ENCODE assay signal across 13 mouse cellular contexts in genomic region chr2:73142832-73143470, GRCm38 (mm10).
DNase-seq lines count a peak whose midpoint lies in the region; ATAC-seq lines count a peak whose summit lies in the region.
"Had no signal": no experiment of that assay in that cellular context is flagged by ENCODE, and none has a peak within 500 bp of the region (broad histone marks: within the 10 kb centered on the region; RNA-seq: fewer than 3 reads in every experiment).

No protein-coding gene starts in this region.

- H3K27ac ChIP-seq in embryonic facial prominence, embryonic 11.5 days (replicated peaks; ENCODE audit: low read depth, low read length) = no peak overlapping the region
- 0 out of 2 replicates have a peak overlapping the region, but pooled peaks have one; percentile 12 for H3K27ac ChIP-seq in hindbrain, embryonic 15.5 days (replicated peaks)
- no peak overlapping the region for H3K27ac ChIP-seq in neural tube, embryonic 14.5 days (ENCODE audit: low read depth, low read length)
- H3K27ac ChIP-seq: gastrocnemius, adult 2 months; liver, embryonic 13.5 days had no signal

- H3K4me1 ChIP-seq in embryonic facial prominence, embryonic 11.5 days (ENCODE audit: control insufficient read depth, insufficient read depth, low read length) = no peaks in the 10 kb centered on the region
- H3K4me1 ChIP-seq in hindbrain, embryonic 15.5 days (replicated peaks) = peaks cover 6% of the 10 kb centered on the region; the same call in 1 of the 2 replicates
- H3K4me1 ChIP-seq in neural tube, embryonic 14.5 days (ENCODE audit: control insufficient read depth, insufficient read depth, low read length) = peaks cover 5% of the 10 kb centered on the region; the same call in 1 of the 2 replicates
- H3K4me1 ChIP-seq: liver, embryonic 13.5 days had no signal

- H3K4me3 ChIP-seq in embryonic facial prominence, embryonic 11.5 days (ENCODE audit: low read depth, low read length) = no peak overlapping the region
- H3K4me3 ChIP-seq in hindbrain, embryonic 15.5 days = no peak overlapping the region
- no peak overlapping the region for H3K4me3 ChIP-seq in neural tube, embryonic 14.5 days (ENCODE audit: low read depth, low read length)
- H3K4me3 ChIP-seq: gastrocnemius, adult 2 months; liver, embryonic 13.5 days; myocyte had no signal

- DNase-seq in left cerebral cortex, postnatal 4 days = peak; percentile 25
- no peak for DNase-seq in left cerebral cortex, adult 11 months (ENCODE audit: low spot score)
- peak; percentile 26 for DNase-seq in embryonic facial prominence, embryonic 11.5 days (ENCODE audit: low spot score)
- DNase-seq in heart, postnatal 36 days = no peak
- no peak for DNase-seq in ovary, adult 18-20 months (ENCODE audit: low spot score)
- DNase-seq: gastrocnemius, adult 2 months; liver, embryonic 13.5 days; thymus, postnatal 14 days had no signal

- H3K27me3 ChIP-seq in embryonic facial prominence, embryonic 11.5 days (ENCODE audit: control insufficient read depth, insufficient read depth, low read length) = no peaks in the 10 kb centered on the region
- 0 out of 2 replicates have a peak, but pooled peaks cover 3% of the 10 kb centered on the region for H3K27me3 ChIP-seq in hindbrain, embryonic 15.5 days
- no peaks in the 10 kb centered on the region for H3K27me3 ChIP-seq in neural tube, embryonic 14.5 days (ENCODE audit: control insufficient read depth, insufficient read depth, low read length)
- H3K27me3 ChIP-seq: liver, embryonic 13.5 days had no signal

- 0 out of 2 replicates have a peak, but pooled peaks have one; percentile 52 for ATAC-seq in embryonic facial prominence, embryonic 11.5 days (replicated peaks; ENCODE audit: insufficient number of reproducible peaks, low FRiP score, low TSS enrichment, low read depth)
- no peak for ATAC-seq in hindbrain, embryonic 15.5 days (ENCODE audit: low FRiP score, low read depth)
- 0 out of 2 replicates have a peak, but pooled peaks have one; percentile 34 for ATAC-seq in neural tube, embryonic 14.5 days (ENCODE audit: low read depth)
- ATAC-seq in erythroblast, adult 5-6 weeks (replicated peaks; ENCODE audit: low FRiP score, poor library complexity, severe bottlenecking) = no peak
- ATAC-seq: activated CD4-positive, CD25-positive, alpha-beta regulatory T cell, adult 4 months had no signal

- no peak overlapping the region for H3K4me2 ChIP-seq in embryonic facial prominence, embryonic 11.5 days (ENCODE audit: low read depth, low read length)
- H3K4me2 ChIP-seq in hindbrain, embryonic 15.5 days = no peak overlapping the region
- no peak overlapping the region for H3K4me2 ChIP-seq in neural tube, embryonic 14.5 days (ENCODE audit: low read depth, low read length)
- H3K4me2 ChIP-seq: liver, embryonic 13.5 days had no signal

- intact Hi-C loops in left cerebral cortex, postnatal 4 days (cut with DNase I) = no loop called here
- intact Hi-C loops in heart, postnatal 36 days (cut with DNase I) = no loop called here

- no peaks in the 10 kb centered on the region for H3K36me3 ChIP-seq in embryonic facial prominence, embryonic 11.5 days (replicated peaks; ENCODE audit: control insufficient read depth, insufficient read depth, low read depth, low read length)
- H3K36me3 ChIP-seq in hindbrain, embryonic 15.5 days = no peaks in the 10 kb centered on the region
- H3K36me3 ChIP-seq in neural tube, embryonic 14.5 days (ENCODE audit: control insufficient read depth, insufficient read depth, low read length) = no peaks in the 10 kb centered on the region

- H3K9ac ChIP-seq in embryonic facial prominence, embryonic 11.5 days (replicated peaks; ENCODE audit: low read length) = no peak overlapping the region
- no peak overlapping the region for H3K9ac ChIP-seq in hindbrain, embryonic 15.5 days
- H3K9ac ChIP-seq in neural tube, embryonic 14.5 days (replicated peaks; ENCODE audit: low read depth, low read length) = no peak overlapping the region
- H3K9ac ChIP-seq: liver, embryonic 13.5 days had no signal

- no peaks in the 10 kb centered on the region for H3K9me3 ChIP-seq in embryonic facial prominence, embryonic 11.5 days (replicated peaks; ENCODE audit: control insufficient read depth, low read length)
- H3K9me3 ChIP-seq in hindbrain, embryonic 15.5 days = no peaks in the 10 kb centered on the region
- H3K9me3 ChIP-seq in neural tube, embryonic 14.5 days (ENCODE audit: control insufficient read depth, low read length) = no peaks in the 10 kb centered on the region
- H3K9me3 ChIP-seq: liver, embryonic 13.5 days had no signal

- WGBS in embryonic facial prominence, embryonic 11.5 days = 20% methylated on average over 7 of the region's 7 CpGs
- 12% methylated on average over 7 of the region's 7 CpGs for WGBS in hindbrain, embryonic 15.5 days
- 6% methylated on average over 7 of the region's 7 CpGs for WGBS in neural tube, embryonic 14.5 days

Comparison
In these comparisons a context has a peak if more than half of its experiments do, and no peak if none do; other contexts are left out.
1. DNase-seq: peak in left cerebral cortex, postnatal 4 days (single experiment) and embryonic facial prominence, embryonic 11.5 days (single experiment); none in left cerebral cortex, adult 11 months (single experiment), heart, postnatal 36 days (0 of 2) and ovary, adult 18-20 months (single experiment).
2. ATAC-seq: peak in embryonic facial prominence, embryonic 11.5 days (single experiment) and neural tube, embryonic 14.5 days (single experiment); none in hindbrain, embryonic 15.5 days (single experiment) and erythroblast, adult 5-6 weeks (single experiment).